Mouse (Mus musculus) E14TG2a.4 (cell line): ENCODE measurements around the gene Blnk.
A peak's percentile ranks its signal among the peaks of the same experiment; 100 is the strongest.

Experiments
- H3K27me3 ChIP-seq: 2 replicates; pipeline ENCODE4 v1.6.1; 2014; ENCODE audit warnings: low read length, control low read depth; ENCODE audit not compliant: insufficient read depth
- H3K36me3 ChIP-seq: 2 replicates; pipeline ENCODE4 v1.6.1; 2014; ENCODE audit warnings: low read length, control low read depth; ENCODE audit not compliant: insufficient read depth
- H3K4me1 ChIP-seq: replicated peaks from 2 replicates; pipeline ENCODE4 v1.6.1; 2014; ENCODE audit warnings: low read depth, low read length, control low read depth
- H3K4me3 ChIP-seq: replicated peaks from 2 replicates; pipeline ENCODE4 v1.5.1; 2014; ENCODE audit warnings: mild to moderate bottlenecking, low read length
- H3K9me3 ChIP-seq: 2 replicates; pipeline ENCODE4 v1.6.1; 2014; ENCODE audit warnings: low read length, control low read depth
- CTCF ChIP-seq: conservative IDR thresholded peaks from 2 replicates; pipeline ENCODE4 v1.5.1; 2014; ENCODE audit warnings: low read length
- NANOG ChIP-seq: IDR thresholded peaks from 2 replicates; pipeline ENCODE4 v1.6.1; 2014; ENCODE audit warnings: borderline replicate concordance, low read length, mixed read lengths
- POU5F1 ChIP-seq: IDR thresholded peaks from 2 replicates; pipeline ENCODE4 v1.6.1; 2014; ENCODE audit warnings: low read length, borderline replicate concordance

Gene Blnk

DNA sequence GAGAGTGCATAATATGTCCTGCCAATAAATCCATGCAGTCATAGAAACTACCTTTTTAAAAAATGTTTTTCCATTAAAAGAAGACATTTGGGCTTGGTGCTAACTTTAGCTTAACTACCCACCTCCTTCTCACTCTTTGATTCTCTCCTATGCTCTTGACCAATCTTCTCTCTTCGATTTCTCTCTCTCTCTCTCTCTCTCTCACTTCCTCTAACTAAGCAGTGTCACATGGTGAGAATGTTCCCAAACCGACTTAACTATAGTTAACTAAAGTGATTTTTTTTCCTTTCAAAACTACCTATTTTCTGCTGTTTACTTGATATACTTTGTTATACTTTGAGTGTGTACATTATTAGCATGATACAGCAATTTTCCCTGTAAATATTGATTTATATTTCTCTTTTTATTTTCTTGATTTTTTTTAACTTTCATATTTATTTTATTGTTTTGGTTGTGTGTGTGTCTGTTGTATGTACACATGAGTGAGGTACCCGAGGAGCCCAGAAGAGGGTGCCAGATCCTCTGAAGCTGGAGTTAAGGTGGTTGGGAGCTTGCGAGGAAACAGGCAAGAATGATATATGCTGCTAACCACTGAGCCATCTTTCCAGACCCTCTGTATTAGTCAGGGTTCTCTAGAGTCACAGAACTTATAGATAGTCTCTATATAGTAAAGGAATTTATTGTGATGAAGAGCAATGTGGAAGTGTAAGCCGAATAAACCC, 14.5 kb upstream of the Blnk start:
- Histone ChIP-seq H3K36me3 (no peaks in the 10 kb centered on the region), H3K4me1 (peaks cover 40% of the 10 kb centered on the region), H3K4me3 (no peak overlapping the region), H3K9me3 (peaks cover 3% of the 10 kb centered on the region), H3K27me3 (no peaks in the 10 kb centered on the region; the same call in 1 of the 2 replicates)
- TF ChIP-seq POU5F1 (no peak), CTCF (peak; percentile 27; the same call in 1 of the 2 replicates)

DNA sequence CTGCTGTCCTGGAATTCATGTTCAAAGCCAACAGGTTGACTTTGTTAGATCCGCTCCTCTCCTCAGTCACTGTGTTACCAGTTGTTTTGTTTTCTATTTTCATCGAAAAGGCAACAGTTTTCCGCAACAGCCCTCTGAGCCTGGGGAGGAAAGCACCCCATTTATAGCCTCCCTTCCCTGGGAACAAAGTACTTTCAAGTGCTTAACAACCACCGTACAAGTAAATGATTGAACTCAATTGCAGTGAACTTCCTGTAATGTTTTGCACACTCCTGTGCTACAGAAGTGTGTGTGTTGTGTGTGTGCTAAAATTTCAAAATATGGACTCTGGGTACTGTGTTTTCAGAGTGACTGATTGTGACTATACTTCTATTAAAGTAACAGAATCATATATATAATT, 13.4 kb upstream of the Blnk start:
- Histone ChIP-seq H3K4me1 (peaks cover 29% of the 10 kb centered on the region), H3K4me3 (no peak overlapping the region), H3K27me3 (no peaks in the 10 kb centered on the region; the same call in 1 of the 2 replicates), H3K36me3 (no peaks in the 10 kb centered on the region), H3K9me3 (peaks cover 14% of the 10 kb centered on the region)
- TF ChIP-seq POU5F1 (no peak), NANOG (no peak), CTCF (no peak)

DNA sequence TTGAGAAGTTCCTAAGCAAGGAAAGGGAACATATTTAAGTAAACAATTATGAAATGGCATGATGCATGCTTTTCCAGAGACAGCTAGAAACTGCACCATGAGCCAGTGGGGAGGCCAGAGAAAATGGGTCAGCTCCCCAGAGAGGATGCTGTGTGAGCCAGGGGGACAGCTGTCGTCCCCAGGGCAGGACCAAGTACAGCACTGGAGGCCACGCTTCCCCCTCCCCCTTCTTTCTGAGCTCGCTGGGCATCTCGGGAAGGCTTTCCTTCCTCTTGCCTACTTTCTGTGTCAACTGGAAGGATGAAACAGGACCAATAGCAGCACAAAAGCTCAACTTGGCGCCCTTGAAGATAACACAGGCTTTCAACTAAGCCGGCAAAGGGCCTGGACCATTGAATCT, 13.0 kb upstream of the Blnk start:
- Histone ChIP-seq H3K9me3 (peaks cover 18% of the 10 kb centered on the region), H3K4me3 (no peak overlapping the region), H3K27me3 (no peaks in the 10 kb centered on the region; the same call in 1 of the 2 replicates), H3K4me1 (peaks cover 25% of the 10 kb centered on the region), H3K36me3 (no peaks in the 10 kb centered on the region)
- TF ChIP-seq NANOG (no peak), POU5F1 (no peak), CTCF (no peak)

GRCm38 (mm10) chr19:41006621-41007020, 12.3 kb upstream of the Blnk start:
- Histone ChIP-seq H3K36me3 (no peaks in the 10 kb centered on the region), H3K4me3 (no peak overlapping the region), H3K9me3 (peaks cover 25% of the 10 kb centered on the region), H3K27me3 (no peaks in the 10 kb centered on the region; the same call in 1 of the 2 replicates), H3K4me1 (peaks cover 18% of the 10 kb centered on the region)
- TF ChIP-seq NANOG: no peak
- no peak for TF ChIP-seq CTCF
- TF ChIP-seq POU5F1: no peak

- H3K36me3 ChIP-seq: no peaks in the 10 kb centered on the region
- no peak for TF ChIP-seq POU5F1
- no peak for TF ChIP-seq NANOG
- TF ChIP-seq CTCF: no peak
- no peaks in the 10 kb centered on the region for H3K27me3 ChIP-seq
- H3K9me3 ChIP-seq: peaks cover 33% of the 10 kb centered on the region
- H3K4me1 ChIP-seq: peaks cover 21% of the 10 kb centered on the region
- no peak overlapping the region for H3K4me3 ChIP-seq
Observed at GRCm38 (mm10) chr19:41003694-41004315, 9.5 kb upstream of the Blnk start.

GRCm38 (mm10) chr19:40999569-40999968, 5.2 kb upstream of the Blnk start:
- Histone ChIP-seq H3K27me3 (peaks cover 7% of the 10 kb centered on the region; the same call in 1 of the 2 replicates), H3K4me1 (peaks cover 26% of the 10 kb centered on the region), H3K4me3 (no peak overlapping the region), H3K36me3 (no peaks in the 10 kb centered on the region), H3K9me3 (peaks cover 33% of the 10 kb centered on the region)
- TF ChIP-seq POU5F1 (no peak), CTCF (no peak; the same call in 1 of the 2 replicates), NANOG (no peak)

DNA sequence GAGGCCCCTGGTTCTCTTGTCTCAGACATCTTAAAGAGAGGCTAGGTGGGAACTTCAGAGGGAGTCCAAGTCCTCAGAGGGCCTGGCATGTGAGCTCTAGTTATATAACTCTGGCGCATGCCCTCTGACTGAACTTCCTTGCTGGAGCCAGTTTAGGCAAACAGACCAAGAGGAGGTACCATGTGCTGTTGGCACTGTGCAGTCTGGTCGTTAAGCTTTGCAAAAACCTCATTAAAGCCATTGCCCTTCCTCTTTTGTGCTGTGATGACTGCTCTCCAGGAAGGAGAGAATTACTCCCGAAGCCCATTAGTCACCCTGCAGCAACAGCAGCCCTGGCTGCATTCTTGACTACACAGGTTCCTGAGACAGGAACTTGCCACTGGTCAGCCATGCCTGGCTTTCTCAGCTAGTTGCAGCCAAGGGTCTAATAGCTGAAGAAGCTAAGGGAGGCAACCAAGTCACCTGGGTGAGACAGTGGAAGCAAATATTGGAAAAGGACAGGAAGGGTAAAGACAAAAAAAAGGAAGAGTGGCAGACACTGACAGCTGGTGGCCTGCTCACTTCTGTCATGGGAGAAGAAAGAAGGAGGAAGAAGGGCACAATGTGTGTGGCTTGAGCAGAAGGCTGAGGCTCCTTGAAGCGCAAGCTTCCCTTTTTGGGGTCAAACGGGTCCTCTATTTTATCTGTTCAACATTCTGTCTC, 4.3 kb upstream of the Blnk start:
- Histone ChIP-seq H3K4me3 (no peak overlapping the region), H3K36me3 (no peaks in the 10 kb centered on the region), H3K9me3 (peaks cover 28% of the 10 kb centered on the region), H3K4me1 (peaks cover 35% of the 10 kb centered on the region), H3K27me3 (peaks cover 7% of the 10 kb centered on the region; the same call in 1 of the 2 replicates)
- TF ChIP-seq NANOG (no peak), POU5F1 (no peak), CTCF (no peak)

- H3K4me3 ChIP-seq: no peak overlapping the region
- H3K9me3 ChIP-seq: peaks cover 9% of the 10 kb centered on the region
- peaks cover 35% of the 10 kb centered on the region for H3K4me1 ChIP-seq
- H3K36me3 ChIP-seq: no peaks in the 10 kb centered on the region
- H3K27me3 ChIP-seq: peaks cover 12% of the 10 kb centered on the region; the same call in 1 of the 2 replicates
- TF ChIP-seq NANOG: no peak
- TF ChIP-seq POU5F1: no peak
- TF ChIP-seq CTCF: no peak
Observed at GRCm38 (mm10) chr19:40996722-40997121, 2.4 kb upstream of the Blnk start.
